Mouse (Mus musculus) heart, postnatal 0 days (tissue): ENCODE results near the gene Tapbpl.

Source experiments
- CTCF ChIP-seq: IDR thresholded peaks from 2 replicates; pipeline ENCODE4 v1.5.1; 2016; ENCODE audit warnings: antibody characterized with exemption, control low read depth, low read depth
- EP300 ChIP-seq: IDR thresholded peaks from 2 replicates; pipeline ENCODE4 v1.6.1; 2016; ENCODE audit warnings: antibody characterized with exemption, low read depth

GRCm38 (mm10) chr6:125179601-125180000 is 52.1 kb downstream of the Tapbpl start:
- TF ChIP-seq CTCF (no peak), EP300 (no peak)
